Mouse (Mus musculus) kidney, postnatal 25 days (tissue): ENCODE data around the gene Gm5105.

Experiments
- DNase-seq, 2 experiments: peaks; one replicate each; pipeline ENCODE4 v3.0.0; 2021; ENCODE audit warnings: mixed read lengths in 2 of 2

Gm5105 gene

DNA sequence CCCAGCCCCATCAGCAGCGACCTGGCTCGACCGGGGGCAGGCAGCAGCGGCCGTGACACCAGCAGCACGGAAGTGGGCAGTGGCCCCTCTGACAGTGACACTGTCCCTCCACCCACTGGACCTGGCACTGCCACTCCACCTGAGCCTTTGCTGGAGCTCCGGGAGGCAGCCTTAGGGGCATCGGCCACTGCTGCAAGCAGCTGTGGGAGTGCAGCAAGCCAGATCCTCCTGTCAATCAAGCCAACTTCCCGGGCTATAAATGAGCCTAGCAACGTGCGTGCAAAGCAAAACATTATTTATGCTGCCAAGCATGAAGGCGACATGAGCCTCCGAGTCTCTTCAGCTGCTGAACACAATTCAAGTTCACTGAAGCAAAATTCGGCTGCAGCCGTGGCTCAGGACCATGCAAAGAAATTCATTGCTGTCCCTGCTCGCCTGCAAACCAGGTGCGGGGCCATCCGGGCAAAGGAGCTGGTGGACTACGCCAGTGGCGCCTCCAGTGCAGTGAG is 786 bp downstream of the Gm5105 start:
- peak in 1 of 2 experiments; percentile 39 for DNase-seq

DNA sequence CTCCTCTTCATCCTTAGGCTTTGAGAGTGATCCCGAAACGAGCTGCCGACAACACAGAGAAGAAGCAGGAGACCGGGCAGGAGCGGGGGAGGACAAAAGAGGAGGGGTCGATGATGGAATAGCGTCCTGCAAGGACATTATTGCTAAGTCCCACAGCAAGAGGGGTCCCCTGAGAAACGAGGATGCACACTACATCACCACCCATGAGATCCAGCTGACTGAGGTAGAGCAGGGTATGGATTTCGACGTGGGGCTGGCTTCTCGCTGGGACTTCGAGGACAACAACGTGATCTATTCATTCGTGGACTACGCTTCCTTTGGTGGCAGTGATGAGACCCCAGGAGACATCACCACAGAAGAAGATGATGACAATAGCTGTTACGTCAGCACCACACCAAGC is 1.3 kb downstream of the Gm5105 start:
- no peak for DNase-seq

GRCm38 (mm10) chr3:138064732-138065645 is 2.2 kb downstream of the Gm5105 start, which contains the start of gene 1110002E22Rik:
Gene 1110002E22Rik, plus strand, starts transcription at chr3:138065052.
- no peak for DNase-seq

DNA sequence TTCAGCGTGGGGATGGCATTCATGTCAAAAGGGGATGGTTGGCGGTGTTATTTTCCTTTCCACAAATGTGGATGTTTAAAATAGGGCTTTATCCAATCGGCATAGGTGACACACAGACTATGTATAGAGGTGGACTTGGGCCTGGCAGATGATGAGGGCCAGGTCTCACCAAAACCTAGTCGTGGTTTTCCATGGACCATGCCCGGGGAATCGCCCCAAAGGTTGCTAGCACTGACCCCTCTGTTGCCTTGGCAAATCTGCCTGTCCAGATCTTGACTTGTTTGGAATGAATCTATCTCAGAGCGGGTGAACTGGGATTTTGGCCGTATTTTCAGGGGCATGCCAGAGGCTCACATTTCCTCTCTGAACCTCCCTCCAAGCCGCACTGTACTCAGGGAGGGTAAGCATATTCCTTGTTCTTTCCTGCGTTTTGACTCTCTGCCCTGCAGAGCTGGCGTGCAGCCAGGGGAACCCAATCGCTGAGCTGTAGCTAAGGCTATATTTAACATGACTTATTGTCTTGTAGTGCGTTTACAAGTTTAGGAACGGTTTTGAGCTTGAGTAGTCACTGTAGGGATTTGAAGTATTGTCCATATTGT is 3.4 kb downstream of the Gm5105 start:
- DNase-seq: peak; percentile 54 to 55

- no peak for DNase-seq
These were observed 4.5 kb downstream of the Gm5105 start for GRCm38 (mm10) chr3:138062673-138063072.

DNA sequence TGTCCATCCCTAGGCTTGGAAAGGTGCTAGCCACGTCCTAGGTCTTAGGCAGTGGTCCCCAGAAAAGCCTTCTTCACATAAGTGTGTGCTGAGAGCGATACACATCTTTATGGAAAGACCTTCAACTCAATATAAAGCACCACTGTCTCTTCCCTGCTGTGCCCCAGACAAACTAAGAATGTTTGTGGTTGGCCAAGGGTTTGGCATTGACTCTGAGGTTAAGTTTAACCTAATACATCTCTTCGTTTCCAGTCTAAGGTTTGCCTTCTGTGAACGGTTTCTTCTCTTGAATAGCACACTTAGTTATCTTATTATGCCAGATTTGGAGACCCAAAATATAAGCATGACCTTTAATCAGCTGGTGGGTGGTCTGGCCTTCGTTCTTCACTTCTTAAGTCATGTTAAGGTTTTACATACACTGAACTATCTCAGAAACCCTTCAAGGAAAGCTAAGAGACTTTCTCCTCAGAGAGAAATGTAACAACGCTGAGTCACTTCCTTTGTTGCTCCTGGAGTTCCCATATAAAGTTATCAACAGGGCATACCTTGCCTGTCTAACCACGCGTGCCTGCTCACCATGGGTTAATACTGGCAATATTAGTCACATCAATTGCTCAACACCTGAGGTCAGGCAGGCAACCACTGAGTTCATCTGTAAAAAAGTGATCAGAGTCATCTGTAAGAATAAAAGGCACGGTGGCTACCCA is 5.8 kb downstream of the Gm5105 start:
- no peak for DNase-seq

GRCm38 (mm10) chr3:138060429-138060828 is 6.8 kb downstream of the Gm5105 start:
- no peak for DNase-seq

GRCm38 (mm10) chr3:138058226-138058625 is 9.0 kb downstream of the Gm5105 start:
- DNase-seq: no peak

DNA sequence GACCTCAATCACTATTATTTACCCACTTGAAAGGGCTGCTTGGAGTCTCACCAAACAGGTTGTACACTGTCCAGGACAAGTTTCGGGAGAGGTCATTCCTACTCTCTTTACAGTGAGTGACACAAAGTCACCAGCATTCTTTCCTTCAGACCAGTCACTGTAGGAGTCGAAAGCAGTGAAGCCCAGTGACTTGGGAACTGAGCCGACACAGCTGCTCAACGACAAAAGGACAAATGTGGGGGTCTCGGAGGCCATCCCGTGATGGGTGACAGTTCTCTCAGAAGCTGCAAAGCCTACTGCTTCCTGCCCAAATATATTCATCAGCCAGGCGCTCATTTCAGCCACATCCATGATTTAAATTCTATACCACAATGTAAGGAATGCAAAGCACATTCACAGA is 10.2 kb downstream of the Gm5105 start:
- DNase-seq: no peak

GRCm38 (mm10) chr3:138053969-138054368 is 13.2 kb downstream of the Gm5105 start:
- no peak for DNase-seq

- DNase-seq: no peak
These were observed 15.8 kb downstream of the Gm5105 start for GRCm38 (mm10) chr3:138051431-138051830.

GRCm38 (mm10) chr3:138050772-138051171 is 16.4 kb downstream of the Gm5105 start:
- no peak for DNase-seq

- DNase-seq: no peak
These were observed 17.6 kb downstream of the Gm5105 start for GRCm38 (mm10) chr3:138049555-138049954.

DNA sequence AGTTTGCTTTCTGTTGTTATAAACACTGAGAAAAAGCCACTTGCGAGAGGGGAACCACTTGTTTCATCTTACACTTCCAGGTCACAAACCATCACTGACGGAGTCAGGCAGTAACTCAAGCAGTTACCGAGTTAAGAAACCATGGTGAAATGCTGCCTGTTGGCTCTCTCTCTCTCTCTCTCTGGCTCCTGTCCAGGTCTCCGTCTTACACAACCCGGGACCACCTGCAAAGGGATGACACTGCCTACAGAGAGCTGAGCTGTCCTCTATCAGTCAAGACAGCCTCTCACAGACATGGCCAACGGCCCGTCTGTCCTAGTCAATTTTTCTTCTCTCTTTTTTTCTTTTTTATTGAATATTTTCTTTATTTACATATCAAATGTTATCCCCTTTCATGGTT is 23.9 kb downstream of the Gm5105 start:
- DNase-seq: no peak

DNA sequence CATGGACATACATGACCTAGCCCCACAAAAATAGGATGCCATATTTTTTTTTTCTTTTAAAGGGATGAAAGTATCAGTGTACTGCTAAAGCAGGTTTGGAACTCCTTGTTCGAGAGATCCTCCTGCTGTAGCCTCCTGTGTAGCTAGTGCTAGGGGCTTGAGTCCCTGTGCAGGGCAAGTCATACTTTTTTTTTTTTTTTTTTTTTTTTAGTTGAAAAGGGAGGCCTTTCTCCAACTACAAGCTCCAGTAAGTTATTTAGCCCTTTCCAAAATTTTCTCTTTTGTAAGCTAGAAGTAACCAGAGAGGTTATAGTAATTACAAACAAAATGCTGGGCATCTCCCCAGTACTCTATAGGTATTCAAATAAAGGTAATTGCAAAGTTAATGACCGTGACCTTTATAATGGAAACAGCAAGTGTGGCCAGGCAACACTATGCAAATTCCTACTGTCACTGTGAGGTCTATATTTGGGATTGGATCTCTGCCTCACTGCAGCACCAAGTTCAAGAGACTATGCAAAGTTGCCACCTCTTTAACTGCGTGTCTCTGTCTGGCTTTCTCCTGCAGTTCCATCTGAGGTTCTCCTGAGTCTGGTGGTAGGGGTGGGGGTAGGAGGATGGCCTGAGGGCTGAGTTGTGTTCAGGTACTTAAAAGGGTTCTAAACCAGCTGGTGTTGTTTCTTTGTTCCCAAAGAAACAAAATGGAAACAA is 25.4 kb downstream of the Gm5105 start:
- DNase-seq: no peak

DNA sequence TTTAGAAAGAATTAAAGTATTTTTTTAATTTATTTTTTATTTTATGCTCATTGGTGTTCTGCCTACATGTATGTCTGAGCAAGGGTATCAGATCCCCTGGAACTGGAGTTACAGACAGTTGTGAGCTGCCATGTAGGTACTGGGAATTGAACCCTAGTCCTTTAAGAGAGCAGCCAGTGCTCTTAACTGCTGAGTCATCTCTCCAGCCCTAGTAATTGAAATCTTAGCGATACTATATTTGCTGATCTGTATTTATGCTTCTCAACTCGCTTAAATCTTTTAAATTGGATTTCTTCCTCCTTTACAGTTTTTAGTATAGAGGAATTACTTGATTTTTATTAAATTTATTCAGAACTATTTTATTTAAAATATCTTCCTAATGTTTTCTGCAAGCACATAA is 26.2 kb downstream of the Gm5105 start:
- DNase-seq: no peak

DNA sequence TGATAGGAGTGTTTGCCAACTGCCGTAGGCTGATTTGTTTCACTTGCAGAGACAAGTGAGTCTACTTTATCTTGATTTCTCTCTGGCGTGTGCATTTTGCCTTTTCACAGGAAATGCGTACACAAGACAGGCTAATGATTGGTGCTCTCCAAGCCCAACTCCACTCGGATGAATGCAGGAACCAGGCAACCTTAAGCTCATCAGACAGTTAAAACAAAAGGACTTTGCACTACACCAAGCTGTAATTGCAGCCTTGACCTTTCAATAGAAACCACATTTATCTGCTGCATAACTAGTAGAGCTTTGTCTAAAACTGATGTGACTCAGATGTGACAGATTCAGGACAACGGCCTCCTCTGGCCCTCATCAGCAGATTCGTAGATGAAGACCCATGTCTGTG is 33.2 kb downstream of the Gm5105 start:
- no peak for DNase-seq

DNA sequence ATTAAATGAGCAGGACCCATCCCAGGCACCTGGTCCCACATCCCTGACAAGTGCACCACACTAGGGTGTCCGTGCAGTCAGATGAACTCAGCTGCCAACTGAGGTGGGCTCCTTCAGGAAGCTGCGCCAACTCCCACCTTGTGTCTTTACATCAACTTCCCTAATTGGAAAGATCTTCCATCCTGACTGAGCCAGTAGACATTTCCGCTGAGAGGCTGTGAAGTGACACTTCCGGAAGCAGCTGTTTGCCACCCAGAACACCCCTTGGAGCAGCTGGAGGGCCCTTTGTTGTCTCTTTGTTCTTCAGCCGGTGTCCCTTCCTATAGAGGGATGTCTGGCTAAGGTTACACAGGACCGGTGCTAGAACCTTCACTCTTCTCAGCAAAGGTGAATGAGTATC is 36.6 kb downstream of the Gm5105 start:
- no peak for DNase-seq

GRCm38 (mm10) chr3:138029351-138029750 is 37.8 kb downstream of the Gm5105 start:
- DNase-seq: peak; percentile 48 to 59

DNA sequence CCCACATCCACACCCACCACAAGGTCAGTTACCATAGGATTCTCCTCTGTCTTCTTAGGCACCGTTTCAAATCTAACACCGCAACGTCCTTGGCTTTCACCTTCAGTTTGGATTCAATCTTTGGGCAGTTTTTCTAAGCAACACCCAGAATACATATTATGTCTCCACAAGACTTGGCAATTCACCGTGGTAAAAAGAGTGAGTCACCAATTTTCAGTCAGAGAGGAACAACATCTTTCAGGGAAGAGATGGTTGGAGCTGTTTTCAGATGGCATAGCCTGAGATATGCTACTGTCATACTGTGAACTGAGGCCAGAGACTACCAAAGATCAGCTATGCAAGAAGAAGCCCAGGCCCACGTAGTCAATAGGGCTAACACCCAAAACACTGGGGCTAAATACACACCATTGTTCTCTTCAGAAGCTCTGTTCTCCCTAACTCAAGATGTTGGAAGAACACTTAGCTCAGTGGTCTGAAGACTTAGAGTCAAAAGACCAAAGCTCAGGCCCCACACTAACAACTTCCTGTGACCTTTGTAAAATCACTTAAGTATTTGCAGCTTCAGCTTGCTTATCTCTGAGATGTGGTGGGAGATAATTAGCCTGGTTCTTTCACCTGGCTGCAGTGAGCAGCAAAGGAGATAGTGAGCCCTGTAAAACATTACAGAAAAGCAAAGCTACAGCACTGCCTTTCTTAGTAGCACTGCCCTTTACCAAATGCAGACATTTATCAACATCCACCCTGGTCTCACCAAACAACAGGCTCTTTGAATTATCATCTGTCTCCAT is 39.4 kb downstream of the Gm5105 start:
- DNase-seq: no peak

DNA sequence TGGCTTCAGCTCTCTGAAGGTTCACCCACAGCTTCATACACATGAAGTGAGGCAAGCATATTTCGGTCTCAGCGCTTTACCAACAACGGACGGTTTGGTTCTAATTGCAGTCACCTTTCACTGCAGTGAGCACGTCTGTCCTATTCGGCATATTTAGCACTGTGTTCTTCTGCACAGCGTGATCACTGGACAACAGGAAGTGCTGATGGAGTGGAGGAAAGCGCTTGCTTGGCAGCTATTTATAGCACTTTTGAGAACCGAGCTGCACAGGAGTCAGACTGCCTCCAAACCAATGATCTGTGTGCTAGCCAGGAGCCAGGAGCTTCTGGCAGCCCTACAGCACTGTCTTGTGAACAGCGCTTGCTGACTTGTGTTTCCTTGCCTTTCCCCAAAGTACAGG is 40.9 kb downstream of the Gm5105 start:
- DNase-seq: no peak

- DNase-seq: no peak
These were observed 44.5 kb downstream of the Gm5105 start for GRCm38 (mm10) chr3:138022651-138023050.
